Mouse (Mus musculus): ENCODE results near the gene Hspbap1. TPM values are rescaled to one million over a fixed set of nuclear protein-coding genes. Genes with fewer than 3 reads are reported as not detected.

The Hspbap1 gene
- polyA plus RNA-seq, 1 experiment from 2014 or later, result 21.0 TPM

- Histone ChIP-seq H3K27me3 (no peaks in the 10 kb centered on the region), H3K27ac (no peak overlapping the region), H3K4me2 (no peak overlapping the region), H3K9me3 (replicated peaks) (no peaks in the 10 kb centered on the region), H3K4me3 (no peak overlapping the region), H3K9ac (no peak overlapping the region), H3K4me1 (peaks cover 9% of the 10 kb centered on the region; the same call in 1 of the 2 replicates), H3K36me3 (ENCODE audit: poor library complexity, severe bottlenecking) (no peaks in the 10 kb centered on the region)
- no peak for ATAC-seq
- 94% methylated on average over 12 of the region's 12 CpGs for WGBS
Measured at GRCm38 (mm10) chr16:35742251-35742937, 27.8 kb upstream of the Hspbap1 start.

GRCm38 (mm10) chr16:35747417-35748236 lies 22.5 kb upstream of the Hspbap1 start:
- H3K9me3 ChIP-seq (replicated peaks), result no peaks in the 10 kb centered on the region
- H3K9ac ChIP-seq, result no peak overlapping the region
- no peak overlapping the region; the same call in 1 of the 2 replicates for H3K27ac ChIP-seq
- ATAC-seq, result no peak
- H3K4me2 ChIP-seq, result no peak overlapping the region
- peaks cover 7% of the 10 kb centered on the region; the same call in 1 of the 2 replicates for H3K4me1 ChIP-seq
- no peaks in the 10 kb centered on the region for H3K27me3 ChIP-seq
- no peak overlapping the region for H3K4me3 ChIP-seq
- 82% methylated on average over 9 of the region's 9 CpGs for WGBS
- H3K36me3 ChIP-seq (ENCODE audit: poor library complexity, severe bottlenecking), result no peaks in the 10 kb centered on the region

GRCm38 (mm10) chr16:35748237-35748603 lies 22.0 kb upstream of the Hspbap1 start:
- 88% methylated on average over 7 of the region's 7 CpGs for WGBS
- no peaks in the 10 kb centered on the region for H3K9me3 ChIP-seq (replicated peaks)
- H3K4me1 ChIP-seq, result peaks cover 7% of the 10 kb centered on the region; the same call in 1 of the 2 replicates
- no peak overlapping the region for H3K4me2 ChIP-seq
- no peaks in the 10 kb centered on the region for H3K27me3 ChIP-seq
- H3K4me3 ChIP-seq, result no peak overlapping the region
- H3K36me3 ChIP-seq (ENCODE audit: poor library complexity, severe bottlenecking), result no peaks in the 10 kb centered on the region
- no peak overlapping the region for H3K27ac ChIP-seq
- no peak for ATAC-seq
- no peak overlapping the region for H3K9ac ChIP-seq

- Histone ChIP-seq H3K27me3 (no peaks in the 10 kb centered on the region), H3K4me3 (no peak overlapping the region), H3K9me3 (replicated peaks) (no peaks in the 10 kb centered on the region), H3K9ac (no peak overlapping the region), H3K27ac (no peak overlapping the region), H3K36me3 (ENCODE audit: poor library complexity, severe bottlenecking) (no peaks in the 10 kb centered on the region), H3K4me2 (no peak overlapping the region), H3K4me1 (peaks cover 7% of the 10 kb centered on the region; the same call in 1 of the 2 replicates)
- WGBS, result 89% methylated on average over 7 of the region's 7 CpGs
- ATAC-seq, result no peak
Measured at GRCm38 (mm10) chr16:35749385-35749784, 20.8 kb upstream of the Hspbap1 start.

- Histone ChIP-seq H3K4me2 (no peak overlapping the region), H3K36me3 (ENCODE audit: poor library complexity, severe bottlenecking) (no peaks in the 10 kb centered on the region), H3K27me3 (no peaks in the 10 kb centered on the region), H3K9me3 (replicated peaks) (no peaks in the 10 kb centered on the region), H3K4me1 (peaks cover 7% of the 10 kb centered on the region; the same call in 1 of the 2 replicates), H3K4me3 (no peak overlapping the region), H3K27ac (no peak overlapping the region), H3K9ac (no peak overlapping the region)
- 89% methylated on average over 4 of the region's 4 CpGs for WGBS
- no peak for ATAC-seq
Measured at GRCm38 (mm10) chr16:35751841-35752240, 18.3 kb upstream of the Hspbap1 start.

- no peaks in the 10 kb centered on the region for H3K27me3 ChIP-seq
- no peaks in the 10 kb centered on the region for H3K9me3 ChIP-seq (replicated peaks)
- no peaks in the 10 kb centered on the region for H3K4me1 ChIP-seq
- no peak overlapping the region for H3K27ac ChIP-seq
- no peak overlapping the region for H3K4me3 ChIP-seq
- H3K4me2 ChIP-seq, result no peak overlapping the region
- 90% methylated on average over 5 of the region's 5 CpGs for WGBS
- H3K9ac ChIP-seq, result no peak overlapping the region
- H3K36me3 ChIP-seq (ENCODE audit: poor library complexity, severe bottlenecking), result no peaks in the 10 kb centered on the region
- no peak for ATAC-seq
Measured at GRCm38 (mm10) chr16:35753926-35754325, 16.2 kb upstream of the Hspbap1 start.

- Histone ChIP-seq H3K4me2 (no peak overlapping the region), H3K4me3 (no peak overlapping the region), H3K27ac (no peak overlapping the region), H3K4me1 (no peaks in the 10 kb centered on the region), H3K27me3 (no peaks in the 10 kb centered on the region), H3K36me3 (ENCODE audit: poor library complexity, severe bottlenecking) (no peaks in the 10 kb centered on the region), H3K9ac (no peak overlapping the region), H3K9me3 (replicated peaks) (no peaks in the 10 kb centered on the region)
- no peak for ATAC-seq
- 87% methylated on average over 6 of the region's 6 CpGs for WGBS
Measured at GRCm38 (mm10) chr16:35755502-35756334, 14.5 kb upstream of the Hspbap1 start.

- WGBS, result 87% methylated on average over 9 of the region's 9 CpGs
- no peak overlapping the region for H3K4me2 ChIP-seq
- no peak for ATAC-seq
Measured at GRCm38 (mm10) chr16:35756697-35757096, 13.5 kb upstream of the Hspbap1 start.

GRCm38 (mm10) chr16:35759401-35759800 lies 10.8 kb upstream of the Hspbap1 start:
- Histone ChIP-seq H3K4me2 (no peak overlapping the region), H3K4me1 (no peaks in the 10 kb centered on the region), H3K4me3 (no peak overlapping the region), H3K9ac (no peak overlapping the region), H3K27ac (no peak overlapping the region), H3K9me3 (replicated peaks) (no peaks in the 10 kb centered on the region), H3K36me3 (ENCODE audit: poor library complexity, severe bottlenecking) (no peaks in the 10 kb centered on the region), H3K27me3 (no peaks in the 10 kb centered on the region)
- ATAC-seq, result no peak
- 90% methylated on average over 5 of the region's 5 CpGs for WGBS

More at GRCm38 (mm10) chr16:35756697-35757096, 13.5 kb upstream of the Hspbap1 start:
- Histone ChIP-seq H3K4me1 (no peaks in the 10 kb centered on the region), H3K9ac (no peak overlapping the region), H3K36me3 (ENCODE audit: poor library complexity, severe bottlenecking) (no peaks in the 10 kb centered on the region), H3K4me3 (no peak overlapping the region), H3K9me3 (replicated peaks) (no peaks in the 10 kb centered on the region), H3K27ac (no peak overlapping the region), H3K27me3 (no peaks in the 10 kb centered on the region)

GRCm38 (mm10) chr16:35763590-35764296 lies 6.4 kb upstream of the Hspbap1 start:
- Histone ChIP-seq H3K36me3 (ENCODE audit: poor library complexity, severe bottlenecking) (no peaks in the 10 kb centered on the region), H3K4me3 (no peak overlapping the region), H3K9me3 (replicated peaks) (no peaks in the 10 kb centered on the region), H3K9ac (no peak overlapping the region), H3K27ac (no peak overlapping the region), H3K4me1 (peaks cover 21% of the 10 kb centered on the region), H3K4me2 (no peak overlapping the region), H3K27me3 (no peaks in the 10 kb centered on the region)
- WGBS, result 81% methylated on average over 11 of the region's 11 CpGs
- ATAC-seq, result no peak

GRCm38 (mm10) chr16:35764941-35765340 lies 5.2 kb upstream of the Hspbap1 start:
- ATAC-seq, result no peak
- H3K27me3 ChIP-seq, result no peaks in the 10 kb centered on the region
- H3K4me3 ChIP-seq, result no peak overlapping the region
- no peak overlapping the region for H3K9ac ChIP-seq
- no peak overlapping the region for H3K4me2 ChIP-seq
- H3K4me1 ChIP-seq, result peaks cover 26% of the 10 kb centered on the region
- 79% methylated on average over 1 of the region's 1 CpGs for WGBS
- H3K9me3 ChIP-seq (replicated peaks), result no peaks in the 10 kb centered on the region
- no peaks in the 10 kb centered on the region for H3K36me3 ChIP-seq (ENCODE audit: poor library complexity, severe bottlenecking)
- no peak overlapping the region for H3K27ac ChIP-seq
